Mouse (Mus musculus) kidney, adult 18-20 months (tissue): Measurements from ENCODE around the gene Atg9b.

Source experiments
- DNase-seq: peaks from one replicate; pipeline ENCODE4 v3.0.0; 2021

Gene Atg9b

GRCm38 (mm10) chr5:24391864-24392263, at the start of gene Atg9b:
Atg9b (minus strand) TSS chr5:24392143.
- DNase-seq, result no peak

GRCm38 (mm10) chr5:24441187-24441586, 49.2 kb upstream of the Atg9b start:
- no peak for DNase-seq

- no peak for DNase-seq
Observed at GRCm38 (mm10) chr5:24433993-24434392, 42.0 kb upstream of the Atg9b start.

GRCm38 (mm10) chr5:24428596-24428995, 36.7 kb upstream of the Atg9b start:
- no peak for DNase-seq

- peak; percentile 83 for DNase-seq
Observed at GRCm38 (mm10) chr5:24427981-24428402, 36.0 kb upstream of the Atg9b start.

GRCm38 (mm10) chr5:24427285-24427633, 35.3 kb upstream of the Atg9b start:
- DNase-seq, result no peak

GRCm38 (mm10) chr5:24426556-24427284, 34.8 kb upstream of the Atg9b start:
- no peak for DNase-seq

- DNase-seq, result no peak
Observed at GRCm38 (mm10) chr5:24426037-24426432, 34.1 kb upstream of the Atg9b start.

- DNase-seq, result no peak
Observed at GRCm38 (mm10) chr5:24425421-24426036, 33.6 kb upstream of the Atg9b start.

GRCm38 (mm10) chr5:24424861-24425411, 33.0 kb upstream of the Atg9b start:
- DNase-seq, result peak; percentile 85

- DNase-seq, result no peak
Observed at GRCm38 (mm10) chr5:24424004-24424781, 32.2 kb upstream of the Atg9b start.

GRCm38 (mm10) chr5:24423129-24424003, 31.4 kb upstream of the Atg9b start, which contains the start of the genes Cdk5 and Slc4a2:
Cdk5 (minus strand) TSS chr5:24423530.
Slc4a2 (plus strand) TSS chr5:24423837.
- peak; percentile 98 for DNase-seq

GRCm38 (mm10) chr5:24420381-24420780, 28.4 kb upstream of the Atg9b start:
- no peak for DNase-seq

- DNase-seq, result no peak
Observed at GRCm38 (mm10) chr5:24417587-24417986, 25.6 kb upstream of the Atg9b start.

GRCm38 (mm10) chr5:24416222-24416736, 24.3 kb upstream of the Atg9b start:
- DNase-seq, result peak; percentile 74

GRCm38 (mm10) chr5:24413938-24414337, 22.0 kb upstream of the Atg9b start:
- no peak for DNase-seq

- DNase-seq, result no peak
Observed at GRCm38 (mm10) chr5:24413042-24413693, 21.2 kb upstream of the Atg9b start, which contains the start of gene Asic3. Asic3 (plus strand) TSS chr5:24413392.

GRCm38 (mm10) chr5:24412063-24412462, 20.1 kb upstream of the Atg9b start:
- DNase-seq, result no peak

GRCm38 (mm10) chr5:24409466-24409865, 17.5 kb upstream of the Atg9b start:
- no peak for DNase-seq

- DNase-seq, result peak; percentile 32
Observed at GRCm38 (mm10) chr5:24408651-24409050, 16.7 kb upstream of the Atg9b start.

- DNase-seq, result no peak
Observed at GRCm38 (mm10) chr5:24405389-24405876, 13.5 kb upstream of the Atg9b start.
